Mouse (Mus musculus): ENCODE results near the gene Adcy2. TPM values are rescaled to one million over a fixed set of nuclear protein-coding genes. Genes with fewer than 3 reads are reported as not detected.
A peak's percentile ranks its signal among the peaks of the same experiment; 100 is the strongest.

Gene Adcy2
- total and polyA plus RNA-seq, 2 experiments from 2014 or later, result 11.3 to 32.8 TPM

GRCm38 (mm10) chr13:68867940-68868655 lies 131.2 kb downstream of the Adcy2 start:
- no peak overlapping the region for H3K4me3 ChIP-seq (ENCODE audit: low read depth, low read length)
- no peaks in the 10 kb centered on the region for H3K36me3 ChIP-seq (ENCODE audit: insufficient read depth)
- no peaks in the 10 kb centered on the region for H3K9me3 ChIP-seq (ENCODE audit: low read length)
- ATAC-seq (peak; percentile 92), DNase-seq (peak; percentile 59)
- H3K27ac ChIP-seq (ENCODE audit: low read depth, low read length), result peak overlapping the region; percentile 66
- TF ChIP-seq CTCF (IDR thresholded peaks at IDR 0.05; ENCODE audit: low read depth), result no peak
- H3K9ac ChIP-seq, result no peak overlapping the region
- H3K4me2 ChIP-seq (ENCODE audit: low read depth), result no peak overlapping the region
- H3K4me1 ChIP-seq (ENCODE audit: insufficient read depth), result peaks cover 2% of the 10 kb centered on the region; the same call in 1 of the 2 replicates
- WGBS, result 26% methylated on average over 1 of the region's 1 CpGs
- H3K27me3 ChIP-seq (ENCODE audit: insufficient read depth, low read length), result no peaks in the 10 kb centered on the region

- Histone ChIP-seq H3K4me2 (ENCODE audit: low read depth) (no peak overlapping the region), H3K9me3 (ENCODE audit: low read length) (no peaks in the 10 kb centered on the region), H3K4me1 (ENCODE audit: insufficient read depth) (0 out of 2 replicates have a peak, but pooled peaks cover 3% of the 10 kb centered on the region), H3K27me3 (ENCODE audit: insufficient read depth, low read length) (no peaks in the 10 kb centered on the region), H3K9ac (no peak overlapping the region), H3K4me3 (ENCODE audit: low read depth, low read length) (no peak overlapping the region), H3K36me3 (ENCODE audit: insufficient read depth) (no peaks in the 10 kb centered on the region), H3K27ac (ENCODE audit: low read depth, low read length) (no peak overlapping the region)
- peak; percentile 53; the same call in 1 of the 2 replicates for ATAC-seq
- DNase-seq, result peak; percentile 15
- no peak for TF ChIP-seq CTCF (IDR thresholded peaks at IDR 0.05; ENCODE audit: low read depth)
- 23% methylated on average over 4 of the region's 4 CpGs for WGBS
These were observed 139.3 kb downstream of the Adcy2 start for GRCm38 (mm10) chr13:68860036-68860435.

GRCm38 (mm10) chr13:68848265-68848664 lies 151.1 kb downstream of the Adcy2 start:
- ATAC-seq (no peak), DNase-seq (no peak)
- H3K4me3 ChIP-seq (ENCODE audit: low read depth, low read length), result no peak overlapping the region
- H3K27ac ChIP-seq (ENCODE audit: low read depth, low read length), result no peak overlapping the region
- H3K9me3 ChIP-seq (ENCODE audit: low read length), result no peaks in the 10 kb centered on the region
- TF ChIP-seq CTCF (IDR thresholded peaks at IDR 0.05; ENCODE audit: low read depth), result no peak
- H3K4me2 ChIP-seq (ENCODE audit: low read depth), result no peak overlapping the region
- H3K9ac ChIP-seq, result no peak overlapping the region
- H3K4me1 ChIP-seq (ENCODE audit: insufficient read depth), result no peaks in the 10 kb centered on the region
- no peaks in the 10 kb centered on the region for H3K36me3 ChIP-seq (ENCODE audit: insufficient read depth)
- WGBS, result 68% methylated on average over 3 of the region's 3 CpGs
- H3K27me3 ChIP-seq (ENCODE audit: insufficient read depth, low read length), result no peaks in the 10 kb centered on the region

- no peaks in the 10 kb centered on the region for H3K36me3 ChIP-seq (ENCODE audit: insufficient read depth)
- no peak overlapping the region for H3K9ac ChIP-seq
- DNase-seq (no peak), ATAC-seq (peak; percentile 79)
- WGBS, result 50% methylated on average over 2 of the region's 2 CpGs
- H3K4me1 ChIP-seq (ENCODE audit: insufficient read depth), result no peaks in the 10 kb centered on the region
- no peaks in the 10 kb centered on the region for H3K9me3 ChIP-seq (ENCODE audit: low read length)
- no peak overlapping the region for H3K4me2 ChIP-seq (ENCODE audit: low read depth)
- H3K4me3 ChIP-seq (ENCODE audit: low read depth, low read length), result no peak overlapping the region
- no peak for TF ChIP-seq CTCF (IDR thresholded peaks at IDR 0.05; ENCODE audit: low read depth)
- no peaks in the 10 kb centered on the region for H3K27me3 ChIP-seq (ENCODE audit: insufficient read depth, low read length)
- H3K27ac ChIP-seq (ENCODE audit: low read depth, low read length), result no peak overlapping the region
These were observed 159.8 kb downstream of the Adcy2 start for GRCm38 (mm10) chr13:68839517-68839916.

DNA sequence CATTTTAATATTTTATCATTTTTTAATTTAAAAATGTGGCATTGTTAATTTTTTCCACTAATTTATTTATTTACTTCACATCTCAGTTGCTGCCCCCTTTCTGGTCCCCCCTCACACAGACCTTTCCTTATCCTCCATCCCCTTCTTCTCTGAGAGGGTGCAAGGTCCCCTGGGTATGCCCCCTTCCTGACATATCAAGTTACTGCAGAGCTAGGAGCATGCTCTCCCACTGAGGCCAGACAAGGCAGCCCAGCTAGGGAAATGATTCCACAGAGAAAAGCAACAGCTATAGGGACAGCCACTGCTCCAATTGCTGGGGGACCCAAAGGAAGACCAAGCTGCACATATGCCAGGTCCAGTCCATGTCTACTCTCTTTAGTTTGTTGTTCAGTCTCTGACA lies 163.2 kb downstream of the Adcy2 start:
- Histone ChIP-seq H3K9ac (no peak overlapping the region), H3K9me3 (ENCODE audit: low read length) (no peaks in the 10 kb centered on the region), H3K36me3 (ENCODE audit: insufficient read depth) (no peaks in the 10 kb centered on the region), H3K27me3 (ENCODE audit: insufficient read depth, low read length) (no peaks in the 10 kb centered on the region), H3K4me3 (ENCODE audit: low read depth, low read length) (no peak overlapping the region), H3K4me1 (ENCODE audit: insufficient read depth) (no peaks in the 10 kb centered on the region), H3K27ac (ENCODE audit: low read depth, low read length) (no peak overlapping the region), H3K4me2 (ENCODE audit: low read depth) (no peak overlapping the region)
- ATAC-seq, result no peak
- DNase-seq, result no peak
- TF ChIP-seq CTCF (IDR thresholded peaks at IDR 0.05; ENCODE audit: low read depth), result no peak

DNA sequence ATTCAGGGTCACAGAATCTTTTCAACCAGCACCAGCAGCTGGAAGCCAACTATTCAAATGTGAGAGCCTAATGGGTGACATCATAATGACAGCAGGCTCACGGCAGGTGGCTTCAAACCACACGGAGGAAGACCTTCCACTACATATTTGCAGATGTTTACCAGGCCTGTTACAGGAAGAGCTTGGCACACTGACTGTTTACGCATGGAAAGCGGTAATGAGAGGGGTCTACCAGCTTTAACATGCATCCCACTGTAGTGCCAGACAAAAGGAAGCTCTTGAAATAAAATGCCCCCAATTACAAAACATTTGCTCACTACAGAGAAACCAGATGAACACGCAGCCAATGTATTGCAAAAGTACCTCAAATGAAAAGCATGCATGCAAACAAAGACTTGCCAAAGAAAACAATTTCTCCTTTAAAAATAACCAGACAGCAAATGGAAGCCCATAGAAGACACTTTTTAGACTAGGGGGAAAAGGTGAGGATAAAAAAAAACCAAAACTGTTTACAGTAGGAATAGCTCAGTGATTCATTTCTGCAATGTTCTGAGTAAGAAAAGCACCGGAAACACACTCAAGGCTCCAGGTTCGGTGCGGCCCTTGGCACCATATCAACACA lies 163.8 kb downstream of the Adcy2 start:
- ATAC-seq (0 out of 2 replicates have a peak, but pooled peaks have one; percentile 25), DNase-seq (peak; percentile 14)
- no peak overlapping the region for H3K4me3 ChIP-seq (ENCODE audit: low read depth, low read length)
- no peaks in the 10 kb centered on the region for H3K36me3 ChIP-seq (ENCODE audit: insufficient read depth)
- no peak for TF ChIP-seq CTCF (IDR thresholded peaks at IDR 0.05; ENCODE audit: low read depth)
- no peaks in the 10 kb centered on the region for H3K27me3 ChIP-seq (ENCODE audit: insufficient read depth, low read length)
- H3K27ac ChIP-seq (ENCODE audit: low read depth, low read length), result no peak overlapping the region
- H3K4me2 ChIP-seq (ENCODE audit: low read depth), result no peak overlapping the region
- WGBS, result 42% methylated on average over 8 of the region's 8 CpGs
- no peak overlapping the region for H3K9ac ChIP-seq
- H3K4me1 ChIP-seq (ENCODE audit: insufficient read depth), result no peaks in the 10 kb centered on the region
- no peaks in the 10 kb centered on the region for H3K9me3 ChIP-seq (ENCODE audit: low read length)

- Histone ChIP-seq H3K9ac (no peak overlapping the region), H3K4me1 (ENCODE audit: insufficient read depth) (no peaks in the 10 kb centered on the region), H3K36me3 (ENCODE audit: insufficient read depth) (no peaks in the 10 kb centered on the region), H3K27ac (ENCODE audit: low read depth, low read length) (no peak overlapping the region), H3K9me3 (ENCODE audit: low read length) (no peaks in the 10 kb centered on the region), H3K4me3 (ENCODE audit: low read depth, low read length) (no peak overlapping the region), H3K4me2 (ENCODE audit: low read depth) (no peak overlapping the region), H3K27me3 (ENCODE audit: insufficient read depth, low read length) (no peaks in the 10 kb centered on the region)
- no peak for DNase-seq
- no peak for TF ChIP-seq CTCF (IDR thresholded peaks at IDR 0.05; ENCODE audit: low read depth)
- WGBS, result 90% methylated on average over 5 of the region's 5 CpGs
- ATAC-seq, result no peak
These were observed 167.2 kb downstream of the Adcy2 start for GRCm38 (mm10) chr13:68832141-68832540.

All from forebrain, postnatal 0 days (tissue).